Mouse (Mus musculus): ENCODE measurements around the gene Rab31.

GRCm38 (mm10) chr17:65611721-65612120 is 160.8 kb downstream of the Rab31 start:
- no peak for TF ChIP-seq POLR2A (IDR thresholded peaks at IDR 0.05; ENCODE audit: low read depth, low read length)
- TF ChIP-seq CTCF (conservative IDR thresholded peaks at IDR 0.05; ENCODE audit: insufficient read depth, insufficient read length, low read depth, low read length), result no peak
